Mouse (Mus musculus) lung, postnatal 4 days (tissue): ENCODE data around the gene Tcirg1.

Source experiments
- DNase-seq, 2 experiments: peaks; one replicate each; pipeline ENCODE4 v3.0.0; 2021

Tcirg1 gene

DNA sequence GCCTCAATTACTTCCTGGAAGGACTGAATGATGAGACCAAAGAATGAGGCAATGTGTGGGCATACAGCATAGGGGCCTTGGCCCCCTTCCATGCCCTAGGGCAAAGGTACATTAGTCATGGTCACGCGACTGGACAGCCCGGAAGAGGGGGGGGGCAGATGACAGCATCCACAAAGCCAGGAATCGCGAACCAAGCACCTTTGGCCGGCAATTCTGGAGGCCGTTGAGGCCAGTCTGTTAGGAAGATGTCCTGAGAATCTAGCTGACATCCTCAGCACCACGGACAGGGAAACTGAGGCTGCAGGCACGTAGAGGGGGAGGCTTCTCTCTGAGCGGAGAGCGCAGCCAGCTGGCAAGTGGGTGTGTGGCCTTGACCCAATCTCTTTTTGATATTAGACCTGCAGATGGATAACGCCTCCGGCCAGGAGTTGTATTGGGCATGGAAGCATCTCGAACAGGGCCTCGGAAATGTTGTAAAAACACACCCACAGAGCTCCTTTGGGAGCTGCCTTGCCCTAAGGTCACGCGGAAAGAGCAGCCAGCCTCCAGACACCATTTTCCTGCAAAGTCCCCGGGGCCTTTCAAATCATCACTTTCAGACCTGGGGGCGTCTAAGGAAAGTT lies 56.0 kb downstream of the Tcirg1 start:
- peak; percentile 42 to 50 for DNase-seq

DNA sequence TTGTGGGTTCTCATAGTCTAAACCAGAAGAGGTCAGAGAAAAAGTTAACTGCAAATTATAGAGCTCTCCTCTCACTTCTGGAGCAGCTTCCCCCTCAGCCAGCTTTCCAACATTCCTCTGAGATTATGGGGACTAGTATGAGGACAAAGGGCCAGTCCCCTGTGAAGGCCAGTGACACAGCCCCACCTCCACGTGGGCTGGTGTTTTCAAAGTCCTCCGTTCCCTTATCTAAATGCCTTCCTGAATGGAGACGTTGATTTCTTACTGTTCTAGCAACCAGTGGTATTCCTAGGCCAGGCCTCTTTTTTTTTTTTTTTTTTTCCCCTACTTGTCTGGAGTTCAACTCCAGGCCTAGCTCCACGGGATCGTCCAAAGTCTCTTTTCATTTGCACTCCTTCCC lies 56.9 kb downstream of the Tcirg1 start:
- DNase-seq, result peak in 1 of 2 experiments; percentile 19

DNA sequence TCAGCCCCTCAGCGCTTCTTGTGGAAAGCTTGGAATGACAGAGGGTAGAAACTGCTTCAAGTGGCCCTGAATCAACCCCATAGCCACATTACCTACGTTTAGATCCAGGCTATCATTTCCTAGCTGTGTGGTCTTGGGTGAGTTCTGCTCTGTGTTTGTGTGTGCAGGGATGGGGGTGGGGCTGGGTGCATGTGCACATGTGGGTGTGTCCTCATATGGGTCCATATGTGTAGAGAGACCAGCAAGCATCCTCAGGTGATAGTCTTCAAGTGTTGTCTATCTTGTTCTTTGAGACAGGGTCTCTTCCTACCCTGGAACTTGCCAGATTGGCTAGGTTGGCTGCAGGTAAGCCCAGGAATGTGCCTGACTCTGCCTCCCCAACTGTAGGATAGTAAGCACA lies 57.7 kb downstream of the Tcirg1 start:
- DNase-seq, result no peak

DNA sequence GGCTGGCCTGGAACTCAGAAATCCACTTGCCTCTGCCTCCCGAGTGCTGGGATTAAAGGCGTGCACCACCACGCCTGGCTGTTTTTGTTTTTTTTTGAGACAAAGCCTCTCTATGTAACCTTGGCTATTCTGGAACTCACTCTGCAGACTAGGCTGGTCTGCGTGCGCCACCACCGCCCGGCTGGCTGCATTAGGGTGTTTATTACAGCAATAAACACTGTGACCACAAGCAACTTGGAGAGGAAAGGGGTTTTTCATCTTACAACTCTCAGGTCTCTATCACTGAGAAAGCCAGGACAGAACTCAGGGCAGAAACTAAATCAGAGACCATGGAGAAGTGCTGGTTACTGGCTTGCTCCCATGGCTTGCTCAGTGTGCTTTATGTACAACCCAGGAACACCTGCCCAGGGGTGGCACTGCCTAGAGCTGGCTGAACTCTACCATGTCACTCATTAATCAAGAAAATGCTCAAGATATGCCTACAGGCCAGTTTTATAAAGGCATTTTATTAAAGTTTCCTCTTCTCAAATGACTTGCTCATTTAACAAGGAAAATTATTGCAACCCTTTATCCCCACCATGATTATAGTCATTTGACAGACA lies 58.6 kb downstream of the Tcirg1 start:
- peak in 1 of 2 experiments; percentile 42 for DNase-seq

DNA sequence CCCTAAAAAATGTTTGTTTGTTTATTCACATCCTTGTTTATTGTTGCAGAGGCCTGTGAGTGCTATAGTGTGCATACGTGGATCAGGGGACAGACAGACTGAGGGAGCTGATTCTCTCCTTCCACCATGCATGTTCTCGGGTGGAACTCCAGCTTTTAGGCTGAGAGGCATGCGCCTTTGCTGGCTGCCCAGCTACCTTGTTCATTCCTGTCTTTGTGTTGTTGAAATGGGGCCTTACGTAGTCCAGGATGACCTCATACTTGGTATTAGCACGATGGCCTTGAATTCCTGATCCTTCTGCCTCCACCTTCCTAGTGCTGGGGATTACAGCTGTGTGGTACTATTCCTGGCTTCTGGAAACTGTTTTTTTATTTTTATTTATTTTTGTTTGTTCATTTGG lies 59.2 kb downstream of the Tcirg1 start:
- no peak for DNase-seq

DNA sequence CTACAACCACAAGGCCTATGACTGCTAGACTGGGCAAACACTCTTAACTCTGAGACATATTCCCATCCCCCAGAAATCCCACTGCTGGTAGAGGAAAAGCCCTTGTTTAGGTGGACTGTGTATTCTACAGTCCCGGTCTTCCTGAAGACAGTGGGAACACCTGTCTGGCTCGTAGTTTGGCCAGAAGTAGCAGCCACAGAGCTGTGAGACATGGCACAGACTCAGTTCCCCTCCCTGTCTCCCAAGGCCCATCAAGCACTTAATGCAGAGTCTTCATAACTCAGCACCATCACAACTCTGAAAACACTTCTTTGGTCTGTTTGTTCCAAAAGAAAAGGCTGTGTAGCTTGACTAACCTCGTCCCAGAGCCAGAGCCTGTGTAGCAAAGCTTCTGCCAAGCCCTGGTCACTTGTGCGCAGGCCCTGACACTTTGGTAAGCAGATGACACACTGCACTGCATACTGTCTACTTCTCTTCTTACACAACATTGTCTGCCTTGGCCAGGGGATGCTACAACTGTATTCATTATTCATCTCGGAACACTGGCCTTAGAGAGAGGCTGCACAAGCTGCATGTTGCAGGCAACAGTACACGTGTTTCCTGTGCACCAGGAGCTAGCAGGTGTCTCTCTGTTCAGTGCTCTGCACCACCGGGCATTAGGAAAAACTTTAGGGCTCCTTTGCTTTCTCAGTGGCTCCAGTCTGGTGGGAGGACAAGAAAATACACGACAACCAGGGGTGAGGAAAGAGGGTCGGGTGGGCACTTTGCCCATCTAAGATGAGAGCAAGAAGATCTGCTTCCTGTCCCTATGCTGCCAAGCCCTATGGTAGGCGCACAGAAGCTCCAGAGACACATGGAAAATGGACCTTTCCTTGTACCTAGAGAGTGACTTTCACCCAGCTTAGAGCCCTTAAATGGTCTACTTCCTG lies 60.0 kb downstream of the Tcirg1 start:
- peak in 1 of 2 experiments; percentile 33 for DNase-seq
